Mouse (Mus musculus): ENCODE measurements at regions not wholly inside any gene's neighbourhood (a gene's known extent, or its start where the extent isn't known, plus 50 kb on each side); places are given as distances from the start of the nearest gene placed in this dataset.
A peak's percentile ranks its signal among the peaks of the same experiment; 100 is the strongest.

- no peak for DNase-seq (ENCODE audit: low read depth, low spot score)
Measured at GRCm38 (mm10) chr4:27715696-27716095, 1097.2 kb upstream of the Epha7 start.

- no peak for DNase-seq (ENCODE audit: low read depth, low spot score)
Measured at GRCm38 (mm10) chr4:27727761-27728160, 1085.2 kb upstream of the Epha7 start.

- no peak for DNase-seq (ENCODE audit: low read depth, low spot score)
Measured at GRCm38 (mm10) chr4:27734143-27734542, 1078.8 kb upstream of the Epha7 start.

- no peak for DNase-seq (ENCODE audit: low read depth, low spot score)
Measured at GRCm38 (mm10) chr4:27781874-27782273, 1031.1 kb upstream of the Epha7 start.

GRCm38 (mm10) chr4:27787070-27787469 is 1025.9 kb upstream of the Epha7 start:
- DNase-seq (ENCODE audit: low read depth, low spot score), result peak; percentile 29
